8 mouse cellular contexts compared by ENCODE assay signal in genomic region chr3:90118132-90118790, GRCm38 (mm10). TPM values are rescaled to one million over a fixed set of nuclear protein-coding genes. Genes with fewer than 3 reads are reported as not detected.
DNase-seq lines count a peak whose midpoint lies in the region; ATAC-seq lines count a peak whose summit lies in the region.

No protein-coding gene starts in this region.

- no peaks in the 10 kb centered on the region for H3K9me3 ChIP-seq in forebrain, embryonic 13.5 days (replicated peaks)

- H3K36me3 ChIP-seq in forebrain, embryonic 13.5 days (ENCODE audit: poor library complexity, severe bottlenecking): no peaks in the 10 kb centered on the region

- ATAC-seq in forebrain, embryonic 13.5 days: no peak

- intact Hi-C loops in heart, postnatal 10 days (cut with DNase I): no loop called here

- no peak overlapping the region for H3K4me3 ChIP-seq in forebrain, embryonic 13.5 days

- H3K27ac ChIP-seq in forebrain, embryonic 13.5 days: no peak overlapping the region

- H3K9ac ChIP-seq in forebrain, embryonic 13.5 days: no peak overlapping the region

- no peaks in the 10 kb centered on the region for H3K27me3 ChIP-seq in forebrain, embryonic 13.5 days

- 93% methylated on average over 13 of the region's 13 CpGs for WGBS in forebrain, embryonic 13.5 days

- no peaks in the 10 kb centered on the region for H3K4me1 ChIP-seq in forebrain, embryonic 13.5 days

- no peak overlapping the region for H3K4me2 ChIP-seq in forebrain, embryonic 13.5 days

- peak; percentile 47 for DNase-seq in layer of hippocampus, adult 11-12 months (ENCODE audit: low spot score)
- DNase-seq in layer of hippocampus, postnatal 25 days (ENCODE audit: extremely low spot score in 1 of 2, low spot score in 1 of 2): no peak
- peak; percentile 74 for DNase-seq in adrenal gland, postnatal 14 days
- DNase-seq in heart, postnatal 10 days: peak; percentile 74 to 76
- peak; percentile 51 to 66 for DNase-seq in right cerebral cortex, adult 2 months (ENCODE audit: low spot score in 2 of 2)
- DNase-seq in kidney, adult 11 months: no peak
- no peak for DNase-seq in thymus, postnatal 10 days (ENCODE audit: low spot score in 2 of 2)

RNA-seq across cellular contexts. Expression of gene Nup210l, which starts 14.3 kb away (rescaled TPM):
- total RNA-seq in layer of hippocampus, postnatal 25 days (2021): under 1 TPM; 0.42 to 0.59 TPM
- 0.37 and 0.45 TPM in 2 replicates for total RNA-seq in adrenal gland, postnatal 14 days (2021)
- total RNA-seq in heart, postnatal 10 days (2021): under 1 TPM; 0.10 to 0.12 TPM
- polyA plus RNA-seq in forebrain, embryonic 13.5 days (2015; fragmentation: Nextera tagmentation; extraction: Ambion mirVana): 0.34 TPM in 2 replicates

RNA-seq across cellular contexts. Expression of gene Tpm3, which starts 45.8 kb away (rescaled TPM):
- 100 to 1,000 TPM; 164 to 185 TPM for total RNA-seq in layer of hippocampus, postnatal 25 days (2021)
- 170 and 208 TPM in 2 replicates for total RNA-seq in adrenal gland, postnatal 14 days (2021)
- total RNA-seq in heart, postnatal 10 days (2021): 100 to 1,000 TPM; 103 to 108 TPM
- 449 and 474 TPM in 2 replicates for polyA plus RNA-seq in forebrain, embryonic 13.5 days (2015; fragmentation: Nextera tagmentation; extraction: Ambion mirVana)

Comparison
In these comparisons a context has a peak if more than half of its experiments do, and no peak if none do; other contexts are left out.
1. DNase-seq: peak in layer of hippocampus, adult 11-12 months (single experiment), adrenal gland, postnatal 14 days (single experiment), heart, postnatal 10 days (2 of 2) and right cerebral cortex, adult 2 months (2 of 2); none in layer of hippocampus, postnatal 25 days (0 of 2), kidney, adult 11 months (single experiment) and thymus, postnatal 10 days (0 of 2).